Mouse (Mus musculus): ENCODE measurements at regions not wholly inside any gene's neighbourhood (a gene's known extent, or its start where the extent isn't known, plus 50 kb on each side); places are given as distances from the start of the nearest gene placed in this dataset.

DNA sequence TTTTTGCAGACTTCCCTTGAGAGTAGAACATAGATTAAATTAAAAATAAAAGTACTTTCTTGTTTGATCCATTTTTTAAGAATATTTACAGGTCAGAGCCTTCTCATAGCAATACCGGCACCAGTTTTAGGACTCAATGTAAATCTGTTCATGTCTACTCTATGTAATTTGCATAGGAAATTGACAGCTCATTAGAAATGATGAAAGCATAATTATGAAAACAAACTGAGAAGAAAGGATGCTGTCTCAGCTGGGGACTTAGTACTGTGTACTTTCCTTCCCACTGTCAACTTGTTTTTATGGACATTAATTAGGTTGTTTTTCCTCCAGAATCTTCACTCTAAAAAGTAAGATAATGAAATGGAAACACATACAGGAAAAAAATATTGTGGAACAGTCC, 3344.8 kb upstream of the Gm6569 start:
- no peak for DNase-seq (ENCODE audit: low spot score in 2 of 2)

DNA sequence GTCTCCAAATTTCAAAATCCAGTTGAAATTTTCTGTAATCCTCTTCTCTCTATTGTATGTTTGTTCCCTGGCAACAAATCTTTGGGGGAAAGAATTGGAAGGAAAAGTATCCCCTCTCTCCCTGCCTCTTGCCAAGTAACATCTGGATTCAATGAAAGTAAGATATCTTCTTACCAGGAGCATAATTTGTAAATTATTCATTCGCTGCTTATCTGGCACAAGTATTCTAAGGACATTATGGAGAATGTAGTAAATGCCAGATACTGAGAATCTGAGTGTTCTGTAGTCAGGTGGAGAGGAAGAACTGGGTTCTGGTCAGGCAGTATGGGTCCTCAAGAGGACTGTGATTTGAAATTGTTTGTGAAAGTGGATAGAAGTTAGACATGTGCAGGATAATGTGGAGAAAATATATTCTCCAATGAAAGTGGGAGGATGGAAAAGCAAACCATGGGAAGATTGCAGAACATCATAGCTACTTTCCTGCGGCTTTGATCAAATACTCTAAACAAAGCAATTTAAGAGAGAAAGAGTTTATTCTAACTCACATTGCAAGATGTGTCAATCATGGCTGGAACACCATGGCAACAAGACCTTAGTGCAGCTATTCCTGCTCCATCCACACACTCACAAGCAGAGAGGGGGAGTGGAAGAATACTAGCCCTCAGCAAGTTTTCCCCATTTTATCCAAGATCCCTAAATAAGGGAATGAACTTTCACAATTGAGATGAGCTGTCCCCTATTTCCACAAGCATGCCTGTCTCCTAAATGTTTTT, 3327.1 kb upstream of the Gm6569 start:
- DNase-seq (ENCODE audit: low spot score in 2 of 2): no peak

DNA sequence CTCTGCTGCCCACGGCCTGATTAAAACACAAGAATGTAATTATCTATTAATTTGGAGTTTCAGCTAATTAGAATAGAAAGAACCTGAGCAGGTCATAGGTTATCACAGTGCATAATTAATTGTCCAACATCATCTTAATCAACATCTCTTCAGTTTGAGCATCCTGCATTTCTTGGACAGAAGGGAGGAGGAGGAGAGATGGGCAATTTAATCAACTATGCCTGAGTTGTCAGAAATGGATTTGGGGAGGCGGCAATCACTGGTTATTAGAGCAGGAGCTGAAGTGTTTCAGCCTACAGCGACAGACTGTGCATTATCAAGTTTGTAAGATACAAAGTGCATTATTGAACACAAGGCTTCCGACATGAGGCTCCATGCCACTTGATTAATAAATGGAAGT, 3313.8 kb upstream of the Gm6569 start:
- DNase-seq (ENCODE audit: low spot score in 2 of 2): no peak

DNA sequence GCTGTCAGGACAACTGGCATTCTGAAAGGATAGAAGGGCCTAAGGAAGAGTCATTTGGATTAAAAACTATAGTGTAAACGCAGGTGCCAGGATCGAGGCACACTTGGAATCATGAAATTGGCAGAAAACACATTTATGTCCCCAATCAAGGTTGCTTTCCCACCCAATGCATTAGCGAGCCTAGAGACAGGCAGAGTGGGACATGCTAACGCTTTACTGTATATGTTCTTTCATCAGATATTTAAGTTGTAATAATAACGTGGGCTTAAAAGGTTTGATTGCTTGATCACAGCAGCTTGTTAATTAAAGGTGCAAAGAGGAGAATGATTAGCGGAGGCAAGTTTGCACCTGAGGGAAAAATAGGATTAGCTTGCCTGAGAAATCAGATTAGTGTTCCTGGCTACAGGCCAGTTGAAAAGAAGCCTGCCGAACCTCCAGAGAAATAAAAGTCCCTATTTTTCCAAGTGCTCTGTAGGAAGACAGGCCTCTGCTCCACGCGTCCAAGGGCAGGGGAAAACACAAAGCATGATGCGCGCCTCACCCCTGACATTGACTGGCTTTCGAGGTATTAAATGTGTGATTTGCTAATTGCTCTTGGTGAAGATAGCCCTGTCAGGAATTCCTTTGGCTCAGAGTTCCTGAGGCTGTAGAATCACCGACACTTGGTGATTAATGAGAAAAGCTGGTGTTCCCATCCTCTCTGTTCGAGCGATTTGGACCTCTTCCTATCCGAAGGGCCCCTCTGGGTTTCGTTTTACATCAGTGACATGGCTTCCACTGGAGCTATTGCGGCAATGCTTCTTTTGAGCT, 3279.4 kb upstream of the Gm6569 start:
- no peak for DNase-seq (ENCODE audit: low spot score in 2 of 2)

DNA sequence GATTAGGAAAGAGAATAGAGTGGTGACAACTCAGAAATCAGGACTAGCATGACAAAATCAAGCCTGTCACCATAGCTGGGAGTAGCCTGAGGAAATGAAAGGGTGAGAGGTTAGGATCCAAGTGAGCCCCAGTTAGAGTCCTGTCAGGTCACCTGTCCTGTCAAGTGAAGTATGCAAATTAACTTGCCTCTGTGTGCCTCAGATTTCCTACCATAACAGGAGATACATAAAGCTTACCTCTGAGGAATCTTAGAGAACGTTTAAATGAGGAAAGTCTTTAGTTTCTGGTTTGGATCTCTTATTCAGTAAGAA, 3278.8 kb upstream of the Gm6569 start:
- DNase-seq (ENCODE audit: low spot score in 2 of 2): no peak

DNA sequence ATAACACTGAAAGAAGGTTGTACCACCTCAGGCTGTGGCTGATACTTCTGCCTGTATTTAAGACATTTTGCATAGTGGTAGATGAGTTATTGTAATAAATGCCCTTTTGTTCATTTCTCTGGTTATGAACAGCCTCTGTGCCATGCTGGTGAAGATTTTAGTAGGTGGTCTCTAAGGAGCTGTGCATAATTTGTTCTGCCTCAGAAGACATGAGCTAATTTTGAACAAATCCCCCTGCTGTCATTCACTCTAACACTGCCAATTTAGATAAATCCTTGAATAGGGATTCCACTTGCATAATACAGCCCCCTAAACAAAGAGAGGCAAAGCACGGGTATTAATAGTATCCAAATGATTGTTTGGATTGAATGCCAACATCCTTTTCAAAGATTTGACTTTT, 3240.1 kb upstream of the Gm6569 start:
- DNase-seq (ENCODE audit: low spot score in 2 of 2): no peak

DNA sequence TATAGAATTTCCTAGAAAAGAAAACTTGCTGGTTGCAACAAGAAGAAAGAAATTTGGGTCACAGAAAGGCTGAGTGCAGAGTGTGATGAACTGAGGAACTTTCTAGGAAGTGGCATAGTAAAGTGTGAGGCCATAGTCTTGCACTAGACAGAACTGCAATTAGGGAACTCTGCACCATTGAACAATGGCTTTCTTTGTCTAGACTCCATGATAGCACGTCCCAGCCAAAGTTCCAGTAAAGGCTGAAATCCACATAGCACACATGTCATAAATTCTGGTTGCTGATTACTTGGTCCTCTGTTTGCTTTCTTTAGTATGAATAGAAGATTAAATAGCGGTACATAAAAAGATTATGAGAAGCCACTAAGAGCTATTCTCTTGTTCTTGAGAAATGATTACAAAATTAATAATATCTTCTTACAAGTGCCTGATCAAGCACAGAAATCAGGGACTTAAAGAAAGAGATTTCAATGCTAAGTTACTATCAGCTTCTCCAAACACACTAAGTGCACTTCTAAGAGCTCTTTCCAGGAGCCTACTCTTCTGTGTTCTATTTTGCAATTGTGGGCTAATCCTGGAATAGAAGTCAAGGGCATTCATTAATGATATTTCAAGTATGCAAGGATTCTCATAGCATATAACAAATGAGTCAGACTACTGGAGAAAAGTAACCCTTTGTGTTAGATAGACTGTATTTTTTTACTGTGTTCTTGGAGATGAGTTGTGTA, 3233.4 kb upstream of the Gm6569 start:
- DNase-seq (ENCODE audit: low spot score in 2 of 2): no peak

DNA sequence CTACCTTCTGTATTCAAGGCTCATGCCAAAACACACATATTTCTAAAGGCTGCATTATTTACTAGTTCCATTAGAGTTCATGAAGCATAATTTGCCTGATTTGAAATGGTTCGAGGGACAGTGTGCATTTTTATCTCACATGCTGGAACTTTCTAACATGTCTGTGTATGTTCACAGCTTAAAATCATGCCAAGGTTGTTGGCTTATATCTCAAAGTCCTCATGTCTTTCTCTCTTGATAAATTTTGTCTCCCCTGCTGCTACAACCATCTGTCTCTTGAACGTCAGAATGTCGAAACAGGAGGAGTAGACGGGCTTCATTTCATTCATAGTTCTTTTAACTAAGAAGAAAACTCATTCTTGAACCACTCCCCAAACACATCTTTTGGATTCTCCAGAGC, 3229.1 kb upstream of the Gm6569 start:
- DNase-seq (ENCODE audit: low spot score in 2 of 2): no peak

DNA sequence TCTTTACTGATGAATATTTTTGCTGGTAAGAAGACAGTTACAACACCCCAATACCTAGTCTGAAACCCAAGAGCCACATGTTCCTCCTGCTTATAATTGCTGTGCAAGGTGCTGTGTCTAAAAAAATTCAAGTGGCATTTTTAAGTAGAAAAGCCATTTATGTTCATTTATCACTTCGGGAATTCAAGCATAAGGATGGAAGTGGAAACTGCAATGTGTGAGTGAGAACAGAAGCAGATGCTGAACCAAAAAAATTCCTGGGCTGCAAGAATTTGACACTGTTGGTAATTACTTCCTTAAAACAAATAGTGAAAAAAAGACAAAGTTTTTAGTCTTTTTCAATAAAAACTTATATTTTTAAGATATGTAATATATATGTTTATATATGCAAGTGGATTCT, 3227.5 kb upstream of the Gm6569 start:
- DNase-seq (ENCODE audit: low spot score in 2 of 2): peak in 1 of 2 experiments; percentile 5

DNA sequence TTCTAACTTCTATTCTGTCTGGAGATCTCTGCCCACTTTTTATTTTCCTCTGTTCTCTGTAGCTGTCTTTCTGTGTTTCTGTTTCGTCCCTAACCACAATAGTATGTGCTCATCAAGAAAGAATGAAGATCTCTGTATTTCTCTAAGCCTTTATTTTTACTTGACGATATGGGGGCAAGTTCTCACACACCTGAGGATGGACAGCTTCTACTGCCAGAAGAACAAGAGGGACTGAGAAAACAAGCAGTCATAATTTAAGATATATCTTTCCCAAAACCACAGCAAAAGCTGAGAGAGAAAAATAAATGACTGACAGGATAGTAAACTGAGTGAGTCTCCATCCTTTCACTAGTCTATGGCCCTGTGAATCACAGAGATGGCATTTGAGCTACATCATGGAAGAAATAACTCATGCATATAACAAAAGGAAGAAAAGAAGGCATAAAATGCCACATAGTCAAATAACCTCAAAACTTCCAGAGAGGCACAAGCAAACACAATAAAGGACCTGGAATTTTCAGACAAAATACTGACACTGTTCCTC, 3216.2 kb upstream of the Gm6569 start:
- DNase-seq (ENCODE audit: low spot score in 2 of 2): no peak

DNA sequence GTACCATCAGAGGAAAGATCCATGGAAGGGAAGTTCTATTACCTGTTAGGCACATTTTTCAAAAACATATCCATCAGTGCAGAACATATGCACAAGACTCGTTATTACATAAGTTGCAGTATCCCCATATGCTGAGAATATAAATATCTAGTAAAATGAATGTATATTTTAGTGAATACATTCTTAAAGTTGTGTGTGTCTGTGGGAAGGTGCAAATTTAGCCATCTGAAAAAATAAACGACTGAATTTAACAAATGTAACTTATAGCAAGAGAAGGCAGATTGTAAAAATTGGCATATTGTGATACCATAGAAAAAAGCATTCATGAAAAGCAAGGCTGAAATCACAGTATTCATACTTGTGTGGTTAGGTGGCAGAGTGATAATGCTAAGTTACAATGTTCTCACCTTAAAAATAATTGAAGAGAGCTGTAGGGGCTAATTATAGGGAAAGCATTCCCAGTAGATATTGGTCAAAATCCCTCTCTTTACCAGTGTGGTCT, 3193.3 kb upstream of the Gm6569 start:
- DNase-seq (ENCODE audit: low spot score in 2 of 2): no peak

DNA sequence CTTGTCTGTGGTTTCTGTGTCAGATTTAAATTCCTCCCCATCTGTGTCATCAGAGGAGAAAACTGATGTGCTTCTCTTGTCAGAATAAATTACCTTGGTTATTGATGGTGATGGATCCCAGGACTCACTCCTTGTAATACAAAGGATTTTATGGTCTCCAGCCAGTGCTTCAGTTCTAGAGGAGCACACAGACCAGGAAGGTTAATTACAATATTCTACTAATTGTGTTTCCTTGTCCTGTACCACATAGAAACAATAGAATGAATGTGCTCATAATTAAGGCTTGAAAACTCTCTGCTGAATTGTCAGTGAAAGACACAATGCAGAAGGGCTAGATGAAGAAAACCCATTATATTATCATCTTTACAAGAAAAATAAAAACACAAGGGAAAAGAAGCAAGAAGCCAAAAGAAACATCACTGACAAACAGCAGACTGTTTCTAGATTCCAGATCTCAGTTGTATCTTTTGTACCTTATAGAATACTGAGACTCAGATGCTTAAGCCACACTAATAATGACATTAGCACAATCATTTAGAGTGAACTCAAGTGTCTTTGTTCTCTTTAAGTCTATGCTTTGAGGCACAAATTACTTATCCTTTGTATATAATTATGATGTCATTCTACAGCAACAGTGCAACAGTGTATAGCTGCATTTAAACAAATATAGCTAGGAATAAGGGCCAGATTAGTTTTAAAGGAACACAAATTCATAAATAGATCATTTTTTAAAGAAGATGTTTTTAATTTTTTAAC, 3189.7 kb upstream of the Gm6569 start:
- no peak for DNase-seq (ENCODE audit: low spot score in 2 of 2)

DNA sequence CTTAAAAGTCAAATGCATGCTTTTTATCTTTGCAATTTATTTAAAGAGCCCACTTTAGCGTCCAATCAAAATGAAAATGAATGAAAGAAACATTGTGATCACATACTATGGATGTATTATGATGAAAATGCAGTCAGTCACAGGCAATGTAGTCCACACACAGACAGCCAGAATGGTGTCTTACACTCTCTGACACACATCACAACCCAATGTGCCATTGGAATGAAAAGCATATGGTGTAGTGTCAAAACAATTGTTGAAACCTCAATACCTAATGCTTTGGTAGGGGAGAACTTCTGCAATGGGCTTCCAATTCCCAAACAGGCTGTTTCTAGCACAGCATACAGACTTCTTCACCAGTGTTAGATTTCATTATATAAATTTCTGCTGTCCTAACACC, 3158.8 kb upstream of the Gm6569 start:
- DNase-seq (ENCODE audit: low spot score in 2 of 2): no peak

DNA sequence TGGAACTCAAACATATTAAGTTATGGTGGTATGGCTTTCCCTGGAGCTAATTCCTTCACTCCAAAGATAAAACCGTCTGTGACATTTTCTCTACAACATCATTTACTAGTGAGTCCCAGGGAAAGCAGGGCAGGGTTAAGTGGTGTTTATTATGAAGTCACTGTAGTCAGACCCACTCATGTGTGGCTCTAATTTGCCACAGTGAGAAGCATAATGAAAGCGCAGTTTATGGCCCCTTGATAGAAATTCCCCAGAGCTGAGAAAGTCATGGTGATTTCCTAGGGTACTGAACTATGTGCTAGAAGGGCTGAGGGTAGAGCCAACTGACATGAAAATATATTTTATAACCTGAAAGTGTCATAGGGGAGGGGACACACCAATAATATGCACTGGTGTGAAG, 3129.8 kb upstream of the Gm6569 start:
- DNase-seq (ENCODE audit: low spot score in 2 of 2): no peak

DNA sequence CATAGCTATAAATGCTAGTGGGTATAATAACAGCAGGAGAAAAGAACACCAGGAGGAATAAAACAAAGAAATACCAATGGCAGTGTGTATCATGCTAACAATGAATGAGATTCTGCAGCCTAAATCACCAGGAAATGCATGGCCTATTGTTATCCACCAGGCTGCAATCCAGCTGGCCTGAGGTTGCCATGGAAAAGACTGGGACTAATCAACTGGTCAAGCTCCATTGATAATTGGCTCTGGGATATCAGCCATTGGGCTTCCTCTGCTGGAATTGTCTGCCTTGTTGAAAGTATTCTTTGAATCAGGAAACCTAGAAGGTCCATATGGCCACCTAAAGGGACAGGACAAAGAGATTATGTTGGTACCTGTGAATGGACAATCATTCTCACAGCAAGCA, 3120.6 kb upstream of the Gm6569 start:
- no peak for DNase-seq (ENCODE audit: low spot score in 2 of 2)

DNA sequence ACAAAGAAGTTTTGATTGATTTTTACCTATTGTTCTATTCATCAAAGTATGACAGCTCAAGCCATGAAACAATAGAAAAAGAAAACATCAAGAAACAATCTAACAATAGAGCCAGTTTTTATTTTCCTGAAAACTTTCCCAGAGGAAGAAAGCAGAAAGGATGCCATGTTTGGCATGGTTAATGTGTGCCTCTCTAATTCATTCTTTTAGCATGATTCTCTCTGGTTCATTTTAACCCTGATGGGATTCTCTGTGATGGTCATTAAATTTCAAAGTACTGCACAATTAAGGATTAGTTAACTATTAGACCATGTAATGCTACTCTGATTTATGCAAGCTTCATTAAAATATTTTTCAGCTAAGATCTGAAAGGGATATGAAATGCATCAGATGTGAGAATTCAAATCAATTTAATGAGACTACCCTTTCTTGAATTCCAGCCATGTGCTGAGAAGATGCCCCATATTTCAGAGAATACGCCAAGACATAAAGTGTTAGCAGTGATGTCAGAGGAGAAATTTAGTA, 3106.9 kb upstream of the Gm6569 start:
- DNase-seq (ENCODE audit: low spot score in 2 of 2): no peak

DNA sequence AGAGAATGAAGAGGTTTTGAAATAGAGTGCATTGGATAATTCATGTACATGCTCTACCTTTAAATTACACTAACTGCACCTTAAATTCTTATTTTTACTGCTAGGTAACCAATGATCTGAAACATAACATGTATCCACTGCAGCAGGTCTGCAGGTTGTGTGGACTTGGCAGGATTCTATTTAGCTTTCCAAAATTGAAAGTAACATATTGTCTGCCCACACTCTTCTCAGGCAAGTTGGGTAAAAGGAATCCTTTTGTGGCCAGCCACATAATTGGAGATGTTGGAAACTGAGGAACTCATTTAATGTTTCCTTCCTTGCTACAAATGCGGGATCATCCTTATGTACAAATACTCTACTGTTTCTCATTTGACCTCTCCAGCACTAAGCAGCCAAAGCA, 3106.4 kb upstream of the Gm6569 start:
- peak in 1 of 2 experiments; percentile 6 for DNase-seq (ENCODE audit: low spot score in 2 of 2)

DNA sequence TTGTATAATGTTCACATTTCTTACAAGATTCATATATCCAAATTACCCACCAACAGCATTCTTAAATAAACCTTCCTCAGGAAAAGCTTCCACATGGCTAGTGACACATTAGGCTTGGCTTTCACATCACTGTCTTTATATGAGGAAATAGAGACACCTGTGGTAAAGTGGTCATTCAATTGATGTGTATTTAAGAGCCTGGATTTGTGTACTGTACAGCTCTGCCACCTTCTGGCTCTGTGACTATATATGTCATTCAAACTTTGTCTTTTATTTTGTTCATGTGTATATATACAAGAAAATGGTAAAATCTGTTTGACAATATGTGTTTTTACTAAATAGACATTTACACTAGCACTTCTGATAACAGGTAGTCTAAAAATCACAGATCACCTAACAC, 3090.1 kb upstream of the Gm6569 start:
- no peak for DNase-seq (ENCODE audit: low spot score in 2 of 2)

DNA sequence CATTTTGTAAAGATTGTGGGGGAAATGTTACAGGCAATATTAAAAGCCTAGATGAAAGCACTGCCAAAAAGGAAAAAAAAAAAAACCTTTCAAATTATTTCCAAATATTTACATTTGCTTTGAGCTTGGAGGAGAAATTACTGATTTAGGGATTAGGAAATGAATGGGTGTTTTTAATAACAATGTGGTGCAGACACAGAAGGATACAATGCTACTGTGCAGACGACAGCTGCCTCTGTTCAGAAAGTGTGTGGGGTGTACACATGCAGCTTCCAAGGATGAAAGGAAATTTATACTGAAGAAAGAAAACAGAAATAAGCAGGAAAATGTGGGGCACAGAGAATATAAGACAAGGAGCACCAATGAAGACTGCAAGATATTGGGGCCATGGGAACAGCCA, 3070.3 kb upstream of the Gm6569 start:
- no peak for DNase-seq (ENCODE audit: low spot score in 2 of 2)

DNA sequence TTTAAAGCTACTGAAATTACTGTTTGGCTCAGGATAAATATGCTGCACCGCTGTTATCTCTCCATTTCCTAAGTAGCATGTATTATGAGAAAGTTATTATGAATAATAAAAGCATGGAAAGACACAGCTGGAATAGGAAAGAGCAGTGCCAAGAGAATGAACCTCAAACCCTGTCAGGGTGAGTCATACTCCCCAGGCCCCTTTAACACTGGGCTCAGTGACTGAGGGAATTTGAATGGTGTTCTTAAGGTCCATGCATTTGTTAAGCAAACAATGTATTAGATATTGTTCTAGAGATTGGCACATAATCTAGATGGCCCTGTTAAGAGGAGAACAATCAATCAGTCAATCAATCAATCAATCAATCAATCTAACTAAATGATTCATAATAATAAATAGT, 3069.8 kb upstream of the Gm6569 start:
- DNase-seq (ENCODE audit: low spot score in 2 of 2): no peak

DNA sequence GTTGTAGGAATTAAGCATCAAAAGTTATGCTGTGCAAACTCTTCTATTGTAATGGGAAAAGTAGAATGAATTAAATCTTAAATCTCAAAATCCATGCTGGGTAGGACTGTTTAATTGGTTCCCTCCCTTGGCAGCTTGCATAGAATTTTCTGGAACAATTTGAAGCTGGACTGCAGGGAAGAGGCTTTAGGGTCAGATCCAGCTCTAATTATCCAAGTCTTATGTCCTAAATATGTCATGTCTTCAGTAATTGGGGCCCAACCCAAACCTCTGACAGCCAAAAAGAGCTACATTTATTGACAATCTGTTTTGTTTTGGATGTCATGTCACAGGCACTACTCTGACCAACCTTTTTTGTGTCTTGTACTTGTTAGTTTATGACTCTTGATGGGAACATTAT, 3068.9 kb upstream of the Gm6569 start:
- no peak for DNase-seq (ENCODE audit: low spot score in 2 of 2)
